Mouse (Mus musculus) embryonic fibroblast, embryonic 13.5 days (primary cell): ENCODE measurements around the gene Cenpl. TPM values are rescaled to one million over a fixed set of nuclear protein-coding genes. Genes with fewer than 3 reads are reported as not detected.
"Not testable (repeated sequence)": the region's sequence is repeated elsewhere in the genome, so short reads cannot be mapped to it uniquely, and the experiment has no call there.

Source experiments
- H3K27ac ChIP-seq: 2 replicates; pipeline ENCODE4 v1.5.1; 2012; ENCODE audit warnings: low read length, control low read depth, inconsistent platforms; ENCODE audit not compliant: insufficient read depth
- H3K4me1 ChIP-seq: 2 replicates; pipeline ENCODE4 v1.6.1; 2011; ENCODE audit warnings: low read length; ENCODE audit not compliant: control insufficient read depth, insufficient read depth
- H3K4me3 ChIP-seq: 2 replicates; pipeline ENCODE4 v1.5.1; 2011; ENCODE audit warnings: mild to moderate bottlenecking, control low read depth, low read length; ENCODE audit not compliant: insufficient read depth
- CTCF ChIP-seq: IDR thresholded peaks from 2 replicates; pipeline ENCODE4 v1.5.1; 2011; ENCODE audit warnings: mild to moderate bottlenecking, control low read depth, low read length, moderate library complexity, borderline replicate concordance; ENCODE audit not compliant: insufficient read depth
- POLR2A ChIP-seq: IDR thresholded peaks from 2 replicates; pipeline ENCODE4 v1.6.1; 2011; ENCODE audit warnings: low read depth, mild to moderate bottlenecking, control low read depth, low read length, moderate library complexity
- polyA plus RNA-seq: library from polyadenylated mRNA; stranded (reverse); fragments of >200 nt; gene quantifications from 2 replicates; pipeline ENCODE4 v1.2.4, GENCODE M21; 2011; ENCODE audit warnings: low read depth; ENCODE audit not compliant: missing spikeins, insufficient read length

The Cenpl gene
- 7.2 and 11.3 TPM in 2 replicates for polyA plus RNA-seq

DNA sequence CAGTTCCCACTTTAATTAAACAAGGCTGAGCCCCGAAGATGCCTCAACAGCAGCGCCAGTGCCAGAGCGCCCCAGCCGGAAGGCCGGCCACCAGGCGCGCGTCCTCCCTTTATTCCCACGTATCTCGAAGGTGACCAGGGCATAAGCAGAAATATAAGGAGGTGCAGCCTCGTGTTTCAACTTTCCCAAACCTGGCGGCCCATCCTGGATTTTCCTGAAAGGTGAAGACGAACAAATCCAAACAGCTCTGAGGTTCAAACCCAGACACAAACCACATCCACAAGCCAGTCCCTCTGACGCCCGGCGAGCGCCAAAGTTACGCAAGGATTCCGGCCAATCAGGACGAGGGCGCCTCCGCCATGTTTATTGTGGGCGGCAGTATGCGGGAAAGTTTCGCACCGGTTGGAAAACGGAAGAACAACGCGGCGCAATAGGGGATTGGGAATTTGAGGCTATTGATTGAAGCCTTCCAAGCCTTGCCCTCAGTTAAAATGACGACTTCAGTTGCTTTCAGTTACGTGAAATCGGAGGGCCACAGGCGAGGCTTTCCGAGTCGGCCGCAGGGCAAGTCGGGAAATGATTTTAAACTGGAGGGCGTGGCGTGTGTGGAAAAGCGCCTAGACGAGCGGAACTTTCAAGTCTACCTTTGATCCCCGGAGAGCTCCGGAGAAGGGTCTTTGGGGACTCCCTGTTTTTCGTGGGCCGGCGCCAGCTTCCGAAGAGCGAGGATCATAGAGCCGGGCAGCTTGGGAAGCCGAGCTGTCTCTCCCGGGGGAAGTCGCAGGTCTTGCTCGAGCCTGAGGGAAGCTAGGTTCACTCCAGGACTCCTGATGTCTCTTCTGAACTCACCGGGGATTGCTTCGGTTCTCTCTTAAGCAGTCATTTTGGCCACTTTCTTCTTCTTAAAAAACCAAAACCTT lies at the start of gene Cenpl, which contains the start of gene Dars2:
Gene Cenpl, plus strand, starts transcription at position 362 of the 920 bp plus-strand sequence.
Gene Dars2, minus strand, starts transcription at position 307 of the 920 bp plus-strand sequence.
- peak within 1 kb of the TSS; percentile 12 for H3K27ac ChIP-seq
- H3K4me3 ChIP-seq: peak within 1 kb of the TSS; percentile 96
- TF ChIP-seq CTCF (no peak), POLR2A (peak; percentile 59; the same call in 1 of the 2 replicates)
- peaks cover 2% of the 10 kb centered on the region; the same call in 1 of the 2 replicates for H3K4me1 ChIP-seq

DNA sequence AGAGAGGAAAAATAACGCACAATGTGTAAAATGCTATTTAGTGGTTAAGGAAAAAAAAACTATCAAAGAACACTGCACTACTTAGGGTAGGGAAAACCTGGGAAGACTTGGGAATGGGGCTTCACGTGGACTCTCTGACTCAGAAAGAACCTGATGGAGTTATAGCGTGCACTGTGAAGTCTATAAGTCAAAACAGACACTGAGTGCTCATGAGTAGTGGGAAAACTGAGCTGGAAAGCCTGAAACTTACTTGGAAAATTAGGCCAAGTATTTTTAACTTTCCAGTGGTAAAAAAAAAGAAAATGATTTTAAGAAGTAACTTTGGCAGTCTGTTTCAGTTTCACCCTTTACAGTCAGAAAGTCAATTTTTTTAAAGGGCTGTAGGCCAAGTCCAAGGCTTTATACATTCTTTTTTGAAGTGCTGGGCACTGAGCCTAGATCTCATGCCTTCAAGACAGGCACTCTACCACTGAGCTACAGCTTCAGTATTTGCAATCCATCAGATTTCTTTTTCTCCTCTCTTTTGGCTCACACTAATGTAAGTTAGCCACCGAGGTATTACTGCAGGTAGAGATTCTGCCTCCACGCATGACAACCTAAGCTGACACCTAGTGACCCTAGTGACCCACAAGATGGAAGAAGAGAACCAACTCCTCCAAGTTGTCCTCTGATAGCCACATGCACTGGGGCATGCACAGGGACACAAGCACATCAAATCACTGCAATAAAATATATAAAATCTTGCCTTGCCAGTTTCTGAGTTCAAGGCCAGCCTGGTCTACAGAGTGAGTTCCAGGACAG lies 44.9 kb upstream of the Cenpl start:
- Histone ChIP-seq H3K4me3 (no peak overlapping the region), H3K27ac (peak overlapping the region; percentile 83), H3K4me1 (peaks cover 2% of the 10 kb centered on the region; the same call in 1 of the 2 replicates)
- no peak for TF ChIP-seq POLR2A
- TF ChIP-seq CTCF: no peak

DNA sequence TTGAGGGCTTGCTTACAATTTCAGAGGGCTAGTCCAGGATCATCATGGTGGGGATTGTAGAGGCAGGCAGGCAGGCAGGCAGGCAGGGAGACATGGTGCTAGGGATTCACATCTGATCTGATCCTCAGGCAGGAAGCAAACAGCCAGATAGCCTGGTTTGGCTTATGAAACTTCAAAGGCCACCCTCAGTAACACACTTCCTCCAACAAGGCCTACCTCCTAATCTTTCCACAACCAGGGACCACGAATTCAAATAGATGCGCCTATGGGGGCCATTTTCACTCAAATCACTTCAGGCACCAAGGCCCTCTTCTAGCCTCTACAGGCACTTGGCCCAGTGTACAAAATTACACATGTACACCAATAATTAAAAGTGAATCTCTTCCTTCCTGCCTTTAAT lies 43.3 kb upstream of the Cenpl start:
- Histone ChIP-seq H3K4me3 (no peak overlapping the region), H3K4me1 (peaks cover 2% of the 10 kb centered on the region; the same call in 1 of the 2 replicates), H3K27ac (no peak overlapping the region)
- no peak for TF ChIP-seq POLR2A
- no peak for TF ChIP-seq CTCF

DNA sequence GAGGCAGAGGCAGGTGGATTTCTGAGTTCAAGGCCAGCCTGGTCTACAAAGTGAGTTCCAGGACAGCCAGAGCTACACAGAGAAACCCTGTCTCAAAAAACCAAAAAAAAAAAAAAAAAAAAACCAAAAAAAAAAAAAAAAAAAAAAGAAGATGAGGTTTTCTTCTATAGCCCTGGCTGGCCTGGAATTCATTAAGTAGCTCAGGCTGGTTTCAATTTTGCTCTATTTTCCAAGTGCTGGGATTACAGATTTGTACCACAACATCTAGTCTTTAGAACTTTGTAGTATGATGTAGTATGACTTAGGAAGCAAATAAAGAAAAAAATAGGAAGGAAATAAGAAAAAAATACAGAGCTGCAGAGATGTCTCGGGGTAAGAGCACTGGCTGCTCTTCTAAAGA lies 42.1 kb upstream of the Cenpl start:
- H3K4me3 ChIP-seq, H3K4me1 ChIP-seq, H3K27ac ChIP-seq: not testable (repeated sequence)

DNA sequence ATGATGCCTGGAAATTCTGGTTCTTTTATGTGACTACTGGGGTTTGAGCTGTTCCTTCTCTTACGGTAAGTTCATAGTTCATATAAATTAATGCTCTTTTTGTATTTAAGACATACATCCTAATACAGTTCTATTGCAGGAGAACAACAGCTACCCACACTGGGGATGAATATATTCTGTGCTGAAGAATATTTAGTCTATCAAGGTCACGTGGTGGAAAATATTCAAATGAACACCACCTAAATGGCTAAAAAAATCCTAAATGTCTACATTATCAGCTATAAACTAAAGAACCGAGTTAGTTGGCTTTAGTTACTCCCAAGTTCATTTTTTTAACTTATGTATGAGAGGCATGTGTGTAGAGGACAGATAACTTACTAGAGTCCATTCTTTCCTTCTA lies 40.5 kb upstream of the Cenpl start:
- Histone ChIP-seq H3K4me3 (no peak overlapping the region), H3K27ac (no peak overlapping the region), H3K4me1 (peaks cover 2% of the 10 kb centered on the region; the same call in 1 of the 2 replicates)
- TF ChIP-seq POLR2A (no peak), CTCF (no peak)

DNA sequence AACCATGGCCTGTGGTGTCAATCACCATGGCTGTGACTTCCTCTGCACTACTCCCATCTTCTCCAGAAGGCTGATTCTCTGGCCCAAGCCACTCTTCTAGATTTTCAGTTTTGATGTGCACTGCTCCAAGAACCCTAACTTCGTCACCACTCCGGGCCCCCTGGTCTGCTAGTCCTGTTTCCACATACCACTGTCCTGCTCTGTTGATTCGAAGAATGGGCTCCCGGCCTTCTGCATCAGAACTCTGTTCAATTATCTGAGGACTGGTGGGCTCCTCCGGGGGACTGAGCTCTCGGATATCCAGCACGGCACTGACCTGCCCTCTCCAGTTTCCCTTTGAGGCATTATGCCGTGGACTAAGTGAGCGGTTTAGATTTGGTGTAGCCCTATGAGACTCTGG lies 38.6 kb upstream of the Cenpl start:
- no peak overlapping the region for H3K27ac ChIP-seq
- TF ChIP-seq POLR2A (no peak), CTCF (no peak)
- no peak overlapping the region for H3K4me3 ChIP-seq
- H3K4me1 ChIP-seq: no peaks in the 10 kb centered on the region

DNA sequence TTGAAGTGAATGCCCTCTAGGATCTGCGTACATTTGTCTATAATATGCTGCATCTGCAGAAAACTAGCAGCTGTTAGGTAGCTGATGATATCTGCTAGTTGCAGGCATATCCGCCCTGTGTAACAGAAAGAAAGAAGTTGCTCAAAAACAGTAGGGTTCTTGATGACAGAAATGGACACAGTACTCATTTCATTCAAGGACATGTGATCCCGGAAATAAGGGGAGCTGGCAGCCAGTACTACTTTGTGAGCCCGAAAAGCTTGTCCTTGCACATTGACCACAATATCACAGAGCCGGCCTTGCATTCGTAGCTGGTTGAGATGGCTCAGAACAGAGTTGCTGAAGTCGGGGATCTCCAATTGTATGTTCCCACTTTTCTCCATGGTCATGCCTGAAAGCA lies 38.2 kb upstream of the Cenpl start:
- no peak overlapping the region for H3K27ac ChIP-seq
- no peaks in the 10 kb centered on the region for H3K4me1 ChIP-seq
- TF ChIP-seq POLR2A (no peak), CTCF (no peak)
- no peak overlapping the region for H3K4me3 ChIP-seq

DNA sequence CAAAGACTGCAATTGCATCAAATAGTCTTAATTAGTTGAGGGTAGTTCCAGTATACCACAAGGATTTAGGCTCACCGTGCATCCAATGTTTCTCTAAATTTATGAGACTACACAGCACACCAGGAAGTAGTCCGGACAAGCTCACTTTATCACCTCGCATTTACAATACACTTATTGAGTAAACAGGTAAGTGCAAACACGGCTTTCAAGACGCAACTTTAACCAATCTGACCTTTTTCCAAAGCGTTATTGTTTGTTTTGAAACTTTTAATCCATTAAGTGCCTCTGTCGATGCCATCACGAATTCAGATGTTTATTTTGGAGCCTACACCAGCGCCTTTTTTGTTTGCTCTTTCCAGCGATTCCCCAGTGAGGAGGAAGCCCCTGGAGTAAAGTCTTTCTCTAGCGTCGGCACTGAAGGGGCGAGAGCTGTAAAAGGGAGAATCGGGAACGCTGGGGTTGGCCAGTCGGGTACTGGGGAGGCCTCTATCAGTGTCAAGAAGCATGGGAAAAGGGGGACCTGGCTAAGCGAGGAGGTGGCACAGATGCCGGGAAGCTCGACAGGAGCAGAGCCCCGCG lies 36.6 kb upstream of the Cenpl start:
- Histone ChIP-seq H3K27ac (peak overlapping the region; percentile 87), H3K4me1 (no peaks in the 10 kb centered on the region), H3K4me3 (peak overlapping the region; percentile 94)
- no peak for TF ChIP-seq CTCF
- peak; percentile 14; the same call in 1 of the 2 replicates for TF ChIP-seq POLR2A

DNA sequence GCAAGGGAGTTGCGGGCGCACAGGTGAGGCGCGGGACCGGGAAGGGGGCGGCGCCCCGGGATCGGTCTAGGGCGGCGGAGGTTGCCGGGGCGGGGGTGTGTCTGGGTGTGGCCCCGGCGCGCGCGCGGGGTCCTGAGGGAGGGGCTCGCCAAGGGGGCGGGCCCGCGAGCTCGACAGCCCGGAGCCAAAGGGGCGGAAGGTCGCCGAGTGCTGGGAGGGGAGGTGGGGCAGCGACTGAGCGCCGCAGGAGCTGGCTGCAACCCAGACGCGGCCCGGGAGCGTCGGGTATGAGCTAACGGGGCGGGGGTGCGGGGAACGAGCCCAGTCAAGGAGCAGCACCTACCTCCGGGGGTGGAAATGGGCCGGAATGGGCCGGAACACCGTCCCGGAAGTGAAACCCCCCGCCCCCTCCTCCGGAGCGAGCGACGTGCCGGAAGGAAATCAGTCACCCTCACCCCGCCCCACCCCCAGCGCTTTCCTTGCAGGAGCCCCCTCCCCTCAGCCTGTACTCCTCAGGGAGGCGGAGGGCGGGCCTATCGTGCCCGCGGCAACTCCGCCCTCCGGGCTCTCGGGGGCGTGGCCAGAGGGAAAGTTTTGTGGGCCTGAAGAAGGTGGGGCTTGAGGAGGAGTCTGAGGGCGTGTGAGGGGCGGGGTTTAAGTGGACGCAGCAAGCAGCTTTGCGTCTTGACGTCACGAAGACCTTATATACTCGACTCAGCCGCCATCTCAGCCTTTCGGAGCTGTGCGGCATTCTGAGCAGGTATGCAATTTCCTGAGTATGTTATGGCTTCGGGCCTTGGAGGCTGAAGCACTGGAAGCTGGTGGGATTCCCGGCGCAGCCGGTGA lies 35.9 kb upstream of the Cenpl start, which contains the start of gene Zbtb37:
Gene Zbtb37, minus strand, starts transcription at position 415 of the 846 bp plus-strand sequence.
- TF ChIP-seq CTCF (no peak), POLR2A (peak; percentile 100)
- Histone ChIP-seq H3K27ac (peak within 1 kb of the TSS; percentile 91), H3K4me3 (peak within 1 kb of the TSS; percentile 94), H3K4me1 (0 out of 2 replicates have a peak, but pooled peaks cover 4% of the 10 kb centered on the region)
